Mouse (Mus musculus) limb, embryonic 13.5 days (tissue): ENCODE data around the gene Dido1. TPM values are rescaled to one million over a fixed set of nuclear protein-coding genes. Genes with fewer than 3 reads are reported as not detected.

Experiments used
- ATAC-seq: fragments of 200-750 bp; cut with Nextera tagmentation; 2 replicates; pipeline ENCODE4 v1.8.0; 2017; ENCODE audit warnings: low read depth, moderate number of reproducible peaks, moderate TSS enrichment; ENCODE audit not compliant: low FRiP score
- H3K27ac ChIP-seq: fragments of 300-500 bp; sonication (generic); 2 replicates; pipeline ENCODE4 v1.5.1; 2015; ENCODE audit warnings: inconsistent platforms, mild to moderate bottlenecking, moderate library complexity
- H3K27me3 ChIP-seq: fragments of 300-500 bp; sonication (generic); 2 replicates; pipeline ENCODE4 v1.6.1; 2015; ENCODE audit warnings: mild to moderate bottlenecking, inconsistent platforms
- H3K36me3 ChIP-seq: fragments of 300-500 bp; sonication (generic); 2 replicates; pipeline ENCODE4 v1.6.1; 2015; ENCODE audit warnings: inconsistent platforms, mild to moderate bottlenecking, moderate library complexity
- H3K4me1 ChIP-seq: fragments of 300-500 bp; sonication (generic); 2 replicates; pipeline ENCODE4 v1.6.1; 2015; ENCODE audit warnings: inconsistent platforms
- H3K4me2 ChIP-seq: fragments of 300-500 bp; sonication (generic); replicated peaks from 2 replicates; pipeline ENCODE4 v1.6.1; 2015; ENCODE audit warnings: inconsistent platforms, mild to moderate bottlenecking, moderate library complexity
- H3K4me3 ChIP-seq: fragments of 300-500 bp; sonication (generic); 2 replicates; pipeline ENCODE4 v1.5.1; 2015; ENCODE audit warnings: moderate library complexity, mild to moderate bottlenecking, inconsistent platforms
- H3K9ac ChIP-seq: fragments of 300-500 bp; sonication (generic); 2 replicates; pipeline ENCODE4 v1.6.1; 2015; ENCODE audit warnings: mild to moderate bottlenecking, inconsistent platforms
- H3K9me3 ChIP-seq: fragments of 300-500 bp; sonication (generic); 2 replicates; pipeline ENCODE4 v1.6.1; 2016; ENCODE audit warnings: inconsistent platforms
- WGBS: fragments of 180-500 bp; shearing (Covaris S2); methylation state at CpG from one replicate; pipeline ENCODE4 v1.1.7; 2015; 5-methylcytosine and 5-hydroxymethylcytosine counted together
- polyA plus RNA-seq: library from polyadenylated mRNA; unstranded; fragments of >200 nt; fragmentation: Nextera tagmentation; extraction: Ambion mirVana; gene quantifications from 2 replicates; pipeline ENCODE4 v1.2.1, GENCODE M21; 2015

Dido1 gene
- 30.4 and 31.5 TPM in 2 replicates for polyA plus RNA-seq

GRCm38 (mm10) chr2:180709923-180710272 is at the start of gene Dido1, which contains the start of gene Gid8:
Gene Dido1 (minus strand): TSS chr2:180709999.
Gene Gid8 (plus strand): TSS chr2:180710117.
- ATAC-seq, result peak; percentile 96
- 0% methylated on average over 39 of the region's 43 CpGs for WGBS

GRCm38 (mm10) chr2:180758513-180759263 is 48.9 kb upstream of the Dido1 start:
- no peak for ATAC-seq
- 55% methylated on average over 15 of the region's 15 CpGs for WGBS

More at GRCm38 (mm10) chr2:180709923-180710272, at the start of gene Dido1, which contains the start of gene Gid8:
- Histone ChIP-seq H3K4me2 (peak within 1 kb of the TSS; percentile 94), H3K9ac (peak within 1 kb of the TSS; percentile 99), H3K9me3 (no peaks in the 10 kb centered on the region), H3K4me1 (peaks cover 25% of the 10 kb centered on the region), H3K4me3 (peak within 1 kb of the TSS; percentile 98), H3K27me3 (no peaks in the 10 kb centered on the region), H3K27ac (peak within 1 kb of the TSS; percentile 87), H3K36me3 (peaks cover 42% of the 10 kb centered on the region)

GRCm38 (mm10) chr2:180756786-180757185 is 47.0 kb upstream of the Dido1 start:
- H3K4me1 ChIP-seq, result no peaks in the 10 kb centered on the region
- 36% methylated on average over 2 of the region's 2 CpGs for WGBS
- H3K4me3 ChIP-seq, result no peak overlapping the region
- no peak overlapping the region for H3K4me2 ChIP-seq
- H3K36me3 ChIP-seq, result no peaks in the 10 kb centered on the region
- H3K27me3 ChIP-seq, result peaks cover 26% of the 10 kb centered on the region
- ATAC-seq, result no peak
- no peaks in the 10 kb centered on the region for H3K9me3 ChIP-seq
- H3K27ac ChIP-seq, result no peak overlapping the region
- H3K9ac ChIP-seq, result no peak overlapping the region

More at GRCm38 (mm10) chr2:180758513-180759263, 48.9 kb upstream of the Dido1 start:
- Histone ChIP-seq H3K27ac (no peak overlapping the region), H3K36me3 (no peaks in the 10 kb centered on the region), H3K9ac (no peak overlapping the region), H3K4me1 (no peaks in the 10 kb centered on the region), H3K27me3 (peaks cover 23% of the 10 kb centered on the region), H3K4me3 (no peak overlapping the region), H3K9me3 (no peaks in the 10 kb centered on the region), H3K4me2 (no peak overlapping the region)

- H3K36me3 ChIP-seq, result no peaks in the 10 kb centered on the region
- no peaks in the 10 kb centered on the region for H3K9me3 ChIP-seq
- WGBS, result 1% methylated on average over 8 of the region's 8 CpGs
- peaks cover 23% of the 10 kb centered on the region for H3K27me3 ChIP-seq
- H3K4me3 ChIP-seq, result no peak overlapping the region
- H3K9ac ChIP-seq, result no peak overlapping the region
- H3K4me2 ChIP-seq, result no peak overlapping the region
- no peaks in the 10 kb centered on the region for H3K4me1 ChIP-seq
- H3K27ac ChIP-seq, result no peak overlapping the region
- ATAC-seq, result no peak
Observed at GRCm38 (mm10) chr2:180755896-180756295, 46.1 kb upstream of the Dido1 start.

- no peaks in the 10 kb centered on the region for H3K4me1 ChIP-seq
- H3K9me3 ChIP-seq, result no peaks in the 10 kb centered on the region
- no peak overlapping the region for H3K9ac ChIP-seq
- H3K27me3 ChIP-seq, result peaks cover 23% of the 10 kb centered on the region
- H3K4me2 ChIP-seq, result no peak overlapping the region
- no peaks in the 10 kb centered on the region for H3K36me3 ChIP-seq
- H3K4me3 ChIP-seq, result no peak overlapping the region
- WGBS, result 60% methylated on average over 5 of the region's 5 CpGs
- H3K27ac ChIP-seq, result no peak overlapping the region
- no peak for ATAC-seq
Observed at GRCm38 (mm10) chr2:180754976-180755688, 45.3 kb upstream of the Dido1 start.

- Histone ChIP-seq H3K27me3 (peaks cover 6% of the 10 kb centered on the region; the same call in 1 of the 2 replicates), H3K4me3 (no peak overlapping the region), H3K27ac (no peak overlapping the region), H3K9me3 (no peaks in the 10 kb centered on the region), H3K4me2 (no peak overlapping the region), H3K9ac (no peak overlapping the region), H3K4me1 (no peaks in the 10 kb centered on the region), H3K36me3 (no peaks in the 10 kb centered on the region)
- WGBS, result 60% methylated on average over 5 of the region's 5 CpGs
- no peak for ATAC-seq
Observed at GRCm38 (mm10) chr2:180748904-180749303, 39.1 kb upstream of the Dido1 start.

- WGBS, result 31% methylated on average over 5 of the region's 5 CpGs
- no peak overlapping the region for H3K9ac ChIP-seq
- no peaks in the 10 kb centered on the region for H3K9me3 ChIP-seq
- H3K4me2 ChIP-seq, result no peak overlapping the region
- no peak overlapping the region for H3K4me3 ChIP-seq
- no peak for ATAC-seq
- no peaks in the 10 kb centered on the region for H3K36me3 ChIP-seq
- no peaks in the 10 kb centered on the region for H3K4me1 ChIP-seq
- no peak overlapping the region for H3K27ac ChIP-seq
- H3K27me3 ChIP-seq, result peaks cover 3% of the 10 kb centered on the region; the same call in 1 of the 2 replicates
Observed at GRCm38 (mm10) chr2:180746569-180747192, 36.9 kb upstream of the Dido1 start.

GRCm38 (mm10) chr2:180745248-180745927 is 35.6 kb upstream of the Dido1 start:
- ATAC-seq, result peak; percentile 66; the same call in 1 of the 2 replicates
- H3K27me3 ChIP-seq, result peaks cover 3% of the 10 kb centered on the region; the same call in 1 of the 2 replicates
- H3K9me3 ChIP-seq, result no peaks in the 10 kb centered on the region
- H3K4me3 ChIP-seq, result no peak overlapping the region
- H3K4me2 ChIP-seq, result no peak overlapping the region
- H3K36me3 ChIP-seq, result no peaks in the 10 kb centered on the region
- WGBS, result 32% methylated on average over 17 of the region's 17 CpGs
- H3K9ac ChIP-seq, result no peak overlapping the region
- H3K4me1 ChIP-seq, result no peaks in the 10 kb centered on the region
- no peak overlapping the region for H3K27ac ChIP-seq

- 84% methylated on average over 2 of the region's 2 CpGs for WGBS
- H3K4me1 ChIP-seq, result no peaks in the 10 kb centered on the region
- no peaks in the 10 kb centered on the region for H3K9me3 ChIP-seq
- H3K9ac ChIP-seq, result no peak overlapping the region
- ATAC-seq, result no peak
- no peaks in the 10 kb centered on the region for H3K36me3 ChIP-seq
- no peak overlapping the region for H3K4me2 ChIP-seq
- H3K4me3 ChIP-seq, result no peak overlapping the region
- no peak overlapping the region for H3K27ac ChIP-seq
- H3K27me3 ChIP-seq, result peaks cover 4% of the 10 kb centered on the region; the same call in 1 of the 2 replicates
Observed at GRCm38 (mm10) chr2:180743321-180743720, 33.5 kb upstream of the Dido1 start.

GRCm38 (mm10) chr2:180742820-180743219 is 33.0 kb upstream of the Dido1 start:
- H3K4me1 ChIP-seq, result no peaks in the 10 kb centered on the region
- no peak overlapping the region for H3K4me2 ChIP-seq
- no peak overlapping the region for H3K9ac ChIP-seq
- H3K27ac ChIP-seq, result no peak overlapping the region
- no peaks in the 10 kb centered on the region for H3K9me3 ChIP-seq
- no peaks in the 10 kb centered on the region for H3K36me3 ChIP-seq
- no peak for ATAC-seq
- no peak overlapping the region for H3K4me3 ChIP-seq
- peaks cover 4% of the 10 kb centered on the region; the same call in 1 of the 2 replicates for H3K27me3 ChIP-seq
- 85% methylated on average over 6 of the region's 6 CpGs for WGBS

GRCm38 (mm10) chr2:180741421-180741820 is 31.6 kb upstream of the Dido1 start:
- H3K4me2 ChIP-seq, result no peak overlapping the region
- H3K27ac ChIP-seq, result no peak overlapping the region
- H3K9ac ChIP-seq, result no peak overlapping the region
- 70% methylated on average over 7 of the region's 7 CpGs for WGBS
- no peaks in the 10 kb centered on the region for H3K4me1 ChIP-seq
- H3K9me3 ChIP-seq, result no peaks in the 10 kb centered on the region
- peaks cover 4% of the 10 kb centered on the region; the same call in 1 of the 2 replicates for H3K27me3 ChIP-seq
- no peaks in the 10 kb centered on the region for H3K36me3 ChIP-seq
- H3K4me3 ChIP-seq, result no peak overlapping the region
- no peak for ATAC-seq
